Mouse (Mus musculus): ENCODE measurements around the gene C2. TPM values are rescaled to one million over a fixed set of nuclear protein-coding genes. Genes with fewer than 3 reads are reported as not detected.
A peak's percentile ranks its signal among the peaks of the same experiment; 100 is the strongest.

Gene C2
- total RNA-seq (2015) (5.1 and 7.8 TPM in 2 replicates), total RNA-seq (2017) (1.6 and 1.9 TPM in 2 replicates)

DNA sequence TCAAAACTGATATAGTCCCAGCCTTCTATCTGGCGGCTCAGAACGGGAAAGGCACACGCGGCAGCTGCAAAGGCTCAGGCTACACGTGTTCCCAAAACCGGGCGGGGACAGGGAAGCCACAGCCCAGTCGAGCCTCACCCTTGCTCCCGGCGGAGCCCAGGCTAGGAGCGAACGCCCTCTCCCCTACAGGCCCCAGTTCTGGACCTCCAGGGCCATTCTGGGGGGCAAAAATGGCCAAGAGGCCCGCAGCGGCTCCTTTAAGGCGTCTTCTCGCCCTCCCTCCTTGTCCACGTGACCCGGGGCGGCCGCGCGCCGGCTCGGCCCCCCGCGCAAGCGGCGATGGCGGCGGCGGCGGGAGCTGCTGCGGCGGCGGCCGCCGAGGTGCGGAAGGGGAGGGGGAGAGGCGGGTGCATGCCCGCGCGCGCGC, at the start of gene C2, which contains the start of gene Ehmt2:
Gene C2, minus strand, starts transcription at position 106 of the 427 bp plus-strand sequence.
Gene Ehmt2, plus strand, starts transcription at position 310 of the 427 bp plus-strand sequence.
- ATAC-seq (replicated peaks; ENCODE audit: poor library complexity), result peak; percentile 33

DNA sequence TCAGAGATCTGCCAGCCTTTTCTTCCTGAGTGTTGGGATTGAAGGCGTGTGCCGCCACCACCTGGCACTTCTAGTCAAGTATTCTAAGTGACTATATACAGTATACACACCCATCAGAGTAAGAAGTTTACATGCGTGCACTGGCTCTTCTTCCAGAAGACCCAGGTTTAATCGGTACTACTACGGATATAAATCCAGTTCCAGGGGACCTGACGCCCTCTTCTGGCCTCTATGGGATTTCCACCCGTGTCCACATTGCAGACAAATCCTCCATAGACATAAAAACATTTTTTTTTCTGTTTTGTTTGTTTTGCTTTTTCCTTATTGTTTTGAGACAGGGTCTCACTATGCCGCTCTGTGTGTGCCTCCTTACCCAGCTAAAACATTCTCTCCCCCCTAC, 49.5 kb upstream of the C2 start:
- peak; percentile 10; the same call in 1 of the 2 replicates for ATAC-seq (replicated peaks; ENCODE audit: poor library complexity)

DNA sequence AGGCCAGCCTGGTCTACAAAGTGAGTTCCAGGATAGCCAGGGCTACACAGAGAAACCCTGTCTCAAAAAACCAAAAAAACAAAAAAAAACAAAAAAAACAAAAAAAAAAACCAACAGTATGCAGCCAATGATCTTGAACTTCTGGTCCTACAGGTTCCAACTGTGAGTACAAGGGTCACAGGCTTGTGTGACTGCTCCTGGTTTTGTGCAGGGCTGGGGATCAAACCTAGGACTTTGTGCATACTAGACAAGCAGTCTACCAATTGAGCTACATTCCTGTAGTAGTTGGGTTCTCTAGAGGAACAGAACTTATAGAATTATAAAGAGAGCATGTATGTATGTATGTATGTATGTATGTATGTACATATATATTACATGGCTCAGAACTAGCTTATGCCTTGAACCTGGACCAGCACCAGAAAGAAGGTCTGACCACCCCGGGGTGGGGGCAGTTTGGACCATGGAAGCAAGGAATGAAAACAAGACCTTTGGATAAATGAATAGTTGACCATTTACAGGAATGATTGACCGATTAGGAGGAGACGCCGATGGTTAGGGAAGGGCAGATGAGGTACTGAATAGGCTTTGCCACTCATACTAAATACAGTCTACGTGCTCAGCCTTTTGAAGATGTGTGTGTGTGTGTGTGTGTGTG, 48.5 kb upstream of the C2 start:
- ATAC-seq (replicated peaks; ENCODE audit: poor library complexity), result no peak

DNA sequence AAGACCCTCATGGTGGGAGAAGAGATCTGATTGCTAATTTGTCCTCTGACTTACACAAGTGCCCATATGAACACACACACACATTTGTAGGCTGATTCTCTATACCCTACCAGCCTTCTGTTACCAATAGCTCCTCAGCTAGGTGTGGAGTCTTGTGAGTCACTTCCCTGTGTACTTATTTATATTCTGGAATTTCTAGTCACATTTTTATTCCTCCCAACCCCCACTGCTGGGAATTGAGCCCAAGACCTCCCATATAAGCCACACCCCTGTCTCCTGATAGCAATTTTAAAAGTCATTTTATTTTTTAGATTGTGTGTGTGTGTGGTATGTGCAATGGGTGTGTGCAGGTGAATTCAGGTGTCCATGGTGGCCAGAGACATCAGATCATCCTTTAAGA, 46.3 kb upstream of the C2 start:
- no peak for ATAC-seq (replicated peaks; ENCODE audit: poor library complexity)

DNA sequence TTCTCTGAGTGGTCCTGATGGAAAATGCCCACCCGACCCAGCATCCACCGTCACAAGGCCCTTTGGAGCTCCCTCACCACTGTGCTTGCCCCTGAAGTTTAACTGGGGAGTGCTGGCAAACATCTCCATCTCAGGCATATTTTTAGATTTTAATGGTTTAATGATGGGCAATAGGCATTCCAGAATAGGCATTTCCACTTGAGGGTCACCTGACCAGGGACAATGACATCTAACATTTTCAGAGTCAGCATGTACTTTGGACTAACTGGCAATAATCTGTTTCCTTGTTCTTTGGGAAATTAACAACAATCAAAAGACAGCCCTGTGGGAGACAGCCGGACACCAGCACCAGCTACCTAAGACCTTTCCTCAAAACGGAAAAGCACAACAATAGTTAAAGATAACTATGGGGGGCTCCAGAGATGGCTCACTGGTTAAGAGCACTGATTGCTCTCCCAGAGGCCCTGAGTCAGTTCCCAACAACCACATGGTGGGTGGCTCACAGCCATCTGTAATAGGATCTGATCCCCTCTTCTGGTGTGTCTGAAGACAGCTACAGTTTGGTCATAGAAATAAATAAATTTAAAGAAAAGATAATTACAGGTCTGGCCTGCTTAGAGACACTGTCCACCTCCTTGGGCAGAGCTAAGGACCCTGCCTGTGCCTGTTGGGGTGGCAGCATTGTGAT, 45.2 kb upstream of the C2 start:
- ATAC-seq (replicated peaks; ENCODE audit: poor library complexity), result no peak

DNA sequence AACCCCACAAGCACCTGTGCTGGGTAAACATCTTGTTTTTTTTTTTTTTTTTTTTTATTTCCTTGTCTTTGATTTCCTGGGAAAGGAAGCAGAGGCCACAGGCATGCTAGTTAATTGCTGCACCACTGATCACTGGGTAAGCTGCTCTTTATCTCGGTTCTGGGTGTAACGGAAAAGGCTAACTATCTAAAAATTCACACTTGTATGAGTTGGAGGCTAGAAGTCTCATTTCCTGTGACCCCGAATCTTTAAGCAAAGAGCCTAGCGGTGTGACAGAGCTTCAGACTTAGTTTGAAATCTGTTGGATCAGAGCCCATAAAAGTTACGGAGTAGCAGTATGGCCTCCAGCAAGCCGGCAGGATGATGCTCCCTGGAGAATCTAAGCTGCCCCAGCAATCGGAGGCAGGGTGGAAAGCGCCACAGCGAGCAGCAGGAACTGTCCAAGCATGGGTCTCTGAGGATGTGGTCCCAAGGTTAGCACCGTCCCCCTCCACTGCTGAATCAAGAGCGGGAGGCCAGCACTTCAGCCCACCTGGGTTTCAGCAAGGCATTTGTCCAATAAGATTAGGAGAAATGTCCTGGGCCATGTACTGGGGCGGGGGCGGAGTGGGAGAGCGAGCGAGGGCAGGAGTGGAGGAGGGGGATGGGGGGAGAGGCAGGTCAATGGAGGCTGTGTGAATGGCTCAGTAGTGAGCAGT, 43.4 kb upstream of the C2 start:
- peak; percentile 74 for ATAC-seq (replicated peaks; ENCODE audit: poor library complexity)

DNA sequence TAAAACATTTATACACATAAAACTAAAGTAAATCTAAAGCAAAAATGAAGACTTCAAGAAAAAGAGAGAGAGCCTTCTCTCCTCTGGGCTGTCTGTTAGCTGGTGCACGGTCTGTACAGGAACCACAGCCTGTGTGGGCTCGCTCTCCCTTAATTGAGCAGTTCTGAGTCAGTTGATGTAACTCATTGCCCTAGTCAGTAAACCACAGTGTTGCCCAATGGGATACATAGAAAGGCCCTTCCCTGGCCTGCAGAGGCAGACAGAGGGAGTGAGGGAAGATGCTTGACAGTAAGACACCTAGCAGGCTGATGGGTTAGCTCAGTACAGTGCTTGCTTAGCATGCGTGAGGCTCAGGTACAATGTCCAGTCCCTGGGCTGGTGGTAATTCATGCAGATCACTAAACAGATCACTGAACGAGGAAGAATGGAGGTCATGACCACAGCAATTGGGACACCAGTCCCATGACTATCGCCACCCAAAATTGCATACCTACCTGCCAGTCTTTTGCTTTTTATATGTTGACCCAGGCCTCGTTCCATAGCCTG, 40.0 kb upstream of the C2 start:
- peak; percentile 76 for ATAC-seq (replicated peaks; ENCODE audit: poor library complexity)

DNA sequence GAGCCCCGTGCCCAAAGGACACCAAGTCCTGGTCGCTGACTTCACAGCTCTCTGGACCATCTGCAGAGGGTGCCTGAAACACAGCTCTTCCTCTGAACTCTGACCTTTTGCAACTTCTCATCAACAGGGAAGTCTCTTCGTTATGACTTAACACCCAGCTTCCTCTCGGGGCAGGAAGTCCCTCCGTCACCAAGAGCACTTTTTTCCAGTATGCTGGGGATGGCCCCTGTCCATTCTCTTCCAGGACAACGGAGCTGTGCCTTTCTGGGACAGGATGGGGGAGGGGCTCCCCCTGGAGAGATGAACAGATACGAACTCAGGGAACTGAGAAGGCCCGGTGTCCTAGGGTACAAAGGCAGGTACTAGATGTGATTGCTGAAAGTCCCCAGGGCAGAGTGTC, 36.8 kb upstream of the C2 start:
- 0 out of 2 replicates have a peak, but pooled peaks have one; percentile 10 for ATAC-seq (replicated peaks; ENCODE audit: poor library complexity)

DNA sequence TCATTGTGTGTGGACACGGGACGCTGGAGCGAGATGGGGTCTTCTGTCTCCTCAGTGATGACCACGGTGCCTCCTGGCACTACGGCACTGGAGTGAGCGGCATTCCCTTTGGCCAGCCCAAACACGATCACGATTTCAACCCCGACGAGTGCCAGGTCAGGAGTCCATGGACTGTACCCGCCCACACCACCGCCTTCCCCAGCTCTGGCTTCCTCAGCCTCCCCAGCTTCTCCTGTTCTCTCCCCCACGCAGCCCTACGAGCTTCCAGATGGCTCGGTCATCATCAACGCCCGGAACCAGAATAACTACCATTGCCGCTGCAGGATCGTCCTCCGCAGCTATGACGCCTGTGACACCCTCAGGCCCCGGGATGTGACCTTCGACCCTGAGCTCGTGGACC, 36.0 kb upstream of the C2 start:
- no peak for ATAC-seq (replicated peaks; ENCODE audit: poor library complexity)

DNA sequence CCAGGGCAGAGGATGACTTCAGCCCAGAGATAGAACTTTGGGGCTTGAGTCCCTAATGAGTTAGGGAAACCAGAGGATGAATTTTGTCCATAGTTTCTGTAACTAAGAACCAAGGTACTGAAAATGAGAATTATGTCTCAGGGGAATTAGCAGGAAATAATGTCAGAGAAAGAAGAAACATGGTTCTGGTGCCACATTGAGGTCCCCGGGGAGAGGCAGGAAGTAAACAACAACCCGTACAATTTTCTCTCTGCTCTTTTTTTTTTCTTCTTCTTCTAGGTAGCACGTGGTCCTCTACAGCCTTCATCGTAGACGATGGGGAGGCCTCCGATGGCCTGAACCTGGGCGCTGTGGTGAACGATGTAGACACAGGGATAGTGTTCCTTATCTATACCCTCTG, 34.2 kb upstream of the C2 start:
- ATAC-seq (replicated peaks; ENCODE audit: poor library complexity), result no peak

DNA sequence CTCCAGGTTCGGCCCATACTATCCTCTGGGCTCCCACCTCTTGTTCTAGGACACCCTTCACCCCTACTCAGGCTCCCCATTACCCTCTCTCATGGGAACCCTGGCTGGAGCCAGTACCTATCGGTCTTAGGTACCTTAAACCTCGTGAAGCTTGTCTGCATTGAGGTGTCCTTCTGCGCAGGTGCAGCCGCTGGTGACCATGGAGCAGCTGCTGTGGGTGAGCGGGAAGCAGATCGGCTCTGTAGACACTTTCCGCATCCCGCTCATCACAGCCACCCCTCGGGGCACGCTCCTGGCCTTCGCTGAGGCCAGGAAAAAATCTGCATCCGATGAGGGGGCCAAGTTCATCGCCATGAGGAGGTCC, 33.7 kb upstream of the C2 start:
- no peak for ATAC-seq (replicated peaks; ENCODE audit: poor library complexity)

DNA sequence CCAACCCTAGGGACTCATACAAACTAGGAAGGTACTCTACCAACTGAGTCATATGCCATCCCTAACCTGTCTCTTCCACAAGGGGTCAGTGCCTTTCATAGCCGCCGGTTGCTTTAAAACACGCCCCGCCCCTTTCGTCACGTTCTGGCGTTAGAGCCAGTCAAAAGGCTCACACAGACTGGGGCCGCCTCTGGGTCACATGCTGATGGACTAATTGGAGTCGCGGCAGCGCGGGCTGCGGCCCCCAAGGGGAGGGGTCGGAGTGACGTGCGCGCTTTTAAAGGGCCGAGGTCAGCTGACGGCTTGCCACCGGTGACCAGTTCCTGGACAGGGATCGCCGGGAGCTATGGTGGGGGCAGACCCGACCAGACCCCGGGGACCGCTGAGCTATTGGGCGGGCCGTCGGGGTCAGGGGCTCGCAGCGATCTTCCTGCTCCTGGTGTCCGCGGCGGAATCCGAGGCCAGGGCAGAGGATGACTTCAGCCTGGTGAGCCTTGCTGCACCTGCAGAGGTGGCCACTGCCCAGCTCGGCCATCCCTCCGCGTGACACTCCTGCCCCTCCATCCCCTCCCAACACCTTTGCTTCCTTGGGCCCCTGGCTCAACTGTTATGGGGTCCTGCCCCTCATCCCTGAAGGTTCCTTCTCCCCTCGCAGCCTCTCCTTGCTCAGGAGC, 33.1 kb upstream of the C2 start, which contains the start of gene Neu1:
Gene Neu1, plus strand, starts transcription at position 193 of the 674 bp plus-strand sequence.
- peak; percentile 94 for ATAC-seq (replicated peaks; ENCODE audit: poor library complexity)

DNA sequence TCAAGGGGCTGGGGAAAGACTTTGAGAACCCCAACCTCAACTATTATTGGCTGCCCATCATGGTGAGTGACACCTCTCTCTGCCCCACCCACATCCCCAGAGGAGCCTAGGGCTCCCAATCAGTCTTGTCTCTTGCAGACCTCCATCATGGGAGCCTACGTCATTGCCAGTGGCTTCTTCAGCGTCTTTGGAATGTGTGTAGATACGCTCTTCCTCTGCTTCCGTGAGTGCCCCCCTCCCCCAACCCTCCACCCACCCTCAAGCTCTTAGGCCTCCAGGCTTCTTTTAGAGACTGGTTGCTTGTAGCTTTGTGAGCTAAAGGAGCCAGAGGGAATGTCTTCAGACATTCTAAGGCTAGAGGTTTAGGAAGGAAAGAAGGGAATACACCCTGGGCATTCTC, 30.8 kb upstream of the C2 start:
- no peak for ATAC-seq (replicated peaks; ENCODE audit: poor library complexity)

DNA sequence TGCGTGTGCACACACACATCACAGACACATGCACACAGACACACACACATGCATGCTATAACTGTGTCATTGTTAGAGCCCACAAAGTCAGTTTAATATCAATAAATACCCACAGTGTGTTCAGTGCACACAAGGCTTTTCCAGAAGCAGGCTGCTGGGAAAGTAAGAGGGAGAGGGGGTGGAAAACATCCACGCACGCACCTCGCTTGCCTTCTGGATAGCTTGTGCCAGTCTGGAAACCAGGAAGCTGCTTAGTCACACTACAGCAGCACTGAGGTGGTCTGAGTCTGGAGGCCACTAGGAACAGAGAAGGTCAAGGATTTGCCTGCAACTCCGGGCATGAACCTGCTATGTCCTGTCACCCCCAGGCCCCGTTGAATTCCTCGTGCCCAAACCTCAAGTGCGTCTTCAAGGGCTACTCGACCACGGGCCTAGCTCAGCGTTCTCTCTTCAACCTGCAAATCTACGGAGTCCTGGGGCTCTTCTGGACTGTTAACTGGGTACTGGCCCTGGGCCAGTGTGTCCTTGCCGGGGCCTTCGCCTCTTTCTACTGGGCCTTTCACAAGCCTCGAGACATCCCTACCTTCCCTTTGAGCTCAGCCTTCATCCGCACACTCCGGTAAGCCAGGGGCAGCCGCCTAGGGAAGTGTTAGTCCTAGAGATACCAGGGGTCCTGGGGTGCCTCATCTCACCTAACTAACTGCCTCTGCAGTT, 29.4 kb upstream of the C2 start:
- ATAC-seq (replicated peaks; ENCODE audit: poor library complexity), result no peak

DNA sequence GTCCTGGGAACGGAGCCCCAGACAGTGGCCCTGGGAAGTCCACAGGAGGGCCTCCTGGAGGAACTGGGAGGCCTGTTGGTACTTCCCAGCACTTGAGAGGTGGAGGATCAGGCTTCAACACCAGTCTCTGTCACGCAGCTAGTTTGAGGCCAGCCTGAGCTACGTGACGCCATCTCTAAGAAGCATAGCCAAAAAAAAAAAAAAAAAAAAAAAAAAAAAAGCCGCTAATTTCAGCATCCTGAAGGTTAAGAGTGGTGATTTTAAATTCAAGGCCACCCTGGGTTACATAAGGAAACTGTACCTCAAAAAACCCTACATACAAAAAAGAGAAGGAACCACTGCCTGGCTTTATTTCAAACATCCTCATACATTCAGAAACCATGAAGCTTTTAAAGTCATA, 26.2 kb upstream of the C2 start:
- no peak for ATAC-seq (replicated peaks; ENCODE audit: poor library complexity)

DNA sequence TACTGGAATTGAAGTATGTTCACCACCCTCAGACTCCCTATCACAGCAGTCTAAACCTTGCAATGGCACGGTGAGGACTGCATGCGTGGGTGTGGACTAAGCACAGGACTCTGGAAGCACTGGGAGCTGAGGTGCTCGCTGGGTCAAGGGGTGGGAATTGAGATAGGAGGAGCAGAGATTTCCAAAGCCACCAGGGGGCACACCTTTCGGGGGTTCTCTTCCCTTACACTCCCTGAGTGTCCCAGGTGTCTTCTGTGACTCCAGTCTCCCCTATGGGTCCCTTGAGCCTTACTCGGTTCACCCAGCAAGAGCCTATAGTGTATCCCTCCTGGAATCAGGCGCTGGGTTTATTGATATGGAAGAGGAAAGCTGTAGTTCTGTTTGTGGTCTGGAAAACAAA, 24.9 kb upstream of the C2 start:
- ATAC-seq (replicated peaks; ENCODE audit: poor library complexity), result peak; percentile 52; the same call in 1 of the 2 replicates

DNA sequence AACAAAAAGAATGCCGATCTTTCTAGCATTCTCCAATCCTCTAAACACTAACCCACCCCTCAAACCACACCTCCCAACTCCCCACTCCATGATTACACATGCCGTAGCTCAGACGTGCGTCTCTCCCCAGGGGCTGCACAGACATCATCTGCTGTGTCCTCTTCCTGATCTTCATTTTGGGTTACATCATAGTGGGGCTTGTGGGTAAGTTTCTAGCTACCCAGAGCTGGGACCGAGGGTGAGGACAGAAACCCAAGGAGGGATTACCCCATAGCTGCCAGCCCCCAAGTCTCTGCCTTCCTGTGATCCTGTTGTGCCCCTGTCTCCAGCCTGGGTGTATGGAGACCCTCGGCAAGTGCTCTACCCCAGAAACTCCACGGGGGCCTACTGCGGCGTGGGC, 19.1 kb upstream of the C2 start:
- ATAC-seq (replicated peaks; ENCODE audit: poor library complexity), result peak; percentile 63

DNA sequence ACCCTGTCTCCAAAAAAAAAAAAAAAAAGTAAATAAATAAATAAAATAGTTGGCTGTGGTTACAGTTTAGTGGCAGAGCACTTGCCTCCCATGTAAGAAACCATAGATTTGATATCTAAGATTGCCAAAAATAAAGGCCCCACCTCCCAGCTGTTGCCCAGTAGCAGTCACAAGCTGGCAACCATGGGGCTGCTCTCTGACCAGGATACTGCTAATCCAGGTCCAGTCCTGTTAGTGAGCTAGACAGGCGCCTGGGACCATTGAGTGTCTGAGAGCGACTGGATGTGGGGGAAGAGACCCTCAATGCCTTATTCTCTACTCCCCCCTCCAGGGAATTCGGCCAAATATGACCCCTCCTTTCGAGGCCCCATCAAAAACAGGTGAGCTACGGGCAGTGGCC, 18.3 kb upstream of the C2 start:
- no peak for ATAC-seq (replicated peaks; ENCODE audit: poor library complexity)

DNA sequence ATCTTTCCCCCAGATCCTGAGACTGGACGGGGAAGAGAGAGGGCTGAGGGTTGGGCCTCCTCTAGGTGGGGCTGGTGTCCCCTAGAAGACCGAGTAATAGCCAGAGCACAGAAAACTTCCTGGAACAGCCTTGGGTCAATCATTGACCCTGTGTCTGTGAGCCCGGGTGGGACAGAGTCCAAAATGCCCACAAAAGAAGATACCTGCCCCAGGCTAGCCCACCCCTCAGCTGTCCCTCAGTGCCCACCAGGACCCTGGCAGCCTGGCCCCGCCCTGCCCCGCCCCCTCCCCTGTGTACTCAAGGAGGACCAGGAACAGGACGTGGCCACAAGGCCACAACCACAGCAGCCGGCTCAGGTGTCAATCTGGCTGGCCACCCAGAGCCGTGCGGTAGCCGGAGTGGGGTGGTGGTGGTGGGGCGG, 17.4 kb upstream of the C2 start:
- ATAC-seq (replicated peaks; ENCODE audit: poor library complexity), result 0 out of 2 replicates have a peak, but pooled peaks have one; percentile 33

DNA sequence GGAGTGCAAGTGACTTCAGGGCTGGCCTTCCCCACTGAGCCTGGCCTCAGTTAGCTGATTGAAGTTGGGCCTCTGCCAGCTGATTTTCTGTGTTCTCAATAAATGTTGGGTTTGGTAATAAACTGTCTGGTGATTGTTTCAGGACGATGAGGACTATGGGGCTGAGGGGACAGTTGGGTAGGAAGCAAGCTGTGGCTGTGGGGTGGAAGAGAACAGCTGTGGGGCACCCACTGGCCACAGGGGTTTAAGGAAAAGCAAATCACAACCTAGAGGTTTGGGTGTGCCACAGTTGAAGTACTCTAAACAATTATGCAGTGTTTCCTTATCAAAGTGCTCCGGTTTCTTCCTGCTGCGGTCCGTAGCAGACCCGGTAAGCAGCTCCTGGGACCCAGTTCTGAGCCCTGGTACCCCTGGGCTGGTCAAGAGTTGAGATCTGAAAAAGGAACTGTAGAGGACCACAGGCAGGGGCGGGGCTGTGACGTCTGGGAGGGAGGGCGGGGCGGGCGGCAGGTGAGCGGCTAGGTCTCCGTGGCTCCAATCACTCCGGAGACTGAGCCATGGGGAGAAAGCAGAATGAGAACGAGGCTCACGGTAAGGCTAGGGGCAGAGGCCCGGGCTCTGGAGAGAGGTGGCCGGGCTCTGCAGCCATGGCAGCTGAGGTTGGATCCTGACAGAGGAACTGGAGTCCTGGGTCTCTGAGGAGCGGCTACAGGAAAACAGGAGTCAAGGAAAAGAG, 16.0 kb upstream of the C2 start, which contains the start of gene Slc44a4:
Gene Slc44a4, plus strand, starts transcription at position 537 of the 736 bp plus-strand sequence.
- no peak for ATAC-seq (replicated peaks; ENCODE audit: poor library complexity)

Data from megakaryocyte progenitor cell, adult 5-6 weeks (primary cell).